Mouse (Mus musculus) G1E (cell line): ENCODE measurements around the gene Sorbs1. TPM values are rescaled to one million over a fixed set of nuclear protein-coding genes. Genes with fewer than 3 reads are reported as not detected.
A peak's percentile ranks its signal among the peaks of the same experiment; 100 is the strongest.

Source experiments
- ATAC-seq: 2 replicates; pipeline ENCODE4 v1.8.0; 2016; ENCODE audit warnings: mild to moderate bottlenecking; ENCODE audit not compliant: insufficient number of reproducible peaks, poor library complexity, low FRiP score, severe bottlenecking; ENCODE audit errors: extremely low read depth
- DNase-seq: peaks from one replicate; pipeline ENCODE4 v3.0.0; 2012; ENCODE audit warnings: low spot score
- H3K27me3 ChIP-seq: 2 replicates; pipeline ENCODE4 v1.6.1; 2012; ENCODE audit warnings: mild to moderate bottlenecking, low read length, inconsistent platforms; ENCODE audit not compliant: insufficient read depth
- H3K36me3 ChIP-seq: replicated peaks from 2 replicates; pipeline ENCODE3; 2012; ENCODE audit warnings: mild to moderate bottlenecking, inconsistent platforms
- H3K4me1 ChIP-seq: 2 replicates; pipeline ENCODE4 v1.6.1; 2012; ENCODE audit warnings: low read depth, low read length, inconsistent platforms, mixed read lengths; ENCODE audit not compliant: insufficient read depth
- H3K4me3 ChIP-seq: 2 replicates; pipeline ENCODE4 v1.5.1; 2012; ENCODE audit warnings: low read depth, mild to moderate bottlenecking, inconsistent platforms, low read length, moderate library complexity, mixed read lengths
- H3K9me3 ChIP-seq: replicated peaks from 2 replicates; pipeline ENCODE4 v1.6.1; 2012; ENCODE audit warnings: inconsistent platforms
- CTCF ChIP-seq: IDR thresholded peaks from 2 replicates; pipeline ENCODE4 v1.5.1; 2012; ENCODE audit warnings: low read depth, low read length, inconsistent platforms, mixed read lengths
- GATA1 ChIP-seq: IDR thresholded peaks from 2 replicates; pipeline ENCODE4 v1.6.1; 2012; ENCODE audit warnings: borderline replicate concordance, low read length, inconsistent platforms, mixed read lengths
- GATA2 ChIP-seq: IDR thresholded peaks from 2 replicates; pipeline ENCODE4 v1.6.1; 2012; ENCODE audit warnings: low read depth, low read length, inconsistent platforms, borderline replicate concordance
- POLR2AphosphoS5 ChIP-seq: IDR thresholded peaks from 2 replicates; pipeline ENCODE4 v1.6.1; 2012; ENCODE audit warnings: low read depth, low read length, inconsistent platforms; ENCODE audit not compliant: insufficient replicate concordance
- TAL1 ChIP-seq: conservative IDR thresholded peaks from 2 replicates; pipeline ENCODE4 v1.6.1; 2012; ENCODE audit warnings: low read depth, low read length, inconsistent platforms, mixed read lengths
- polyA plus RNA-seq: library from polyadenylated mRNA; stranded (reverse); fragments of >175 nt; gene quantifications from 2 replicates; pipeline ENCODE4 v1.2.3, GENCODE M21; 2012
- total RNA-seq, 2 experiments: library from RNA; stranded (forward) in 1 of 2; stranded (reverse) in 1 of 2; fragments of 200-1000 nt in 1 of 2; fragments of >200 nt in 1 of 2; fragmentation: Nextera tagmentation in 1 of 2; gene quantifications; 2 replicates each; pipeline ENCODE4 v1.2.3; 2014 to 2017

The Sorbs1 gene
- total and polyA plus RNA-seq, 3 experiments: 9.2 to 64.2 (median 19.2) TPM

DNA sequence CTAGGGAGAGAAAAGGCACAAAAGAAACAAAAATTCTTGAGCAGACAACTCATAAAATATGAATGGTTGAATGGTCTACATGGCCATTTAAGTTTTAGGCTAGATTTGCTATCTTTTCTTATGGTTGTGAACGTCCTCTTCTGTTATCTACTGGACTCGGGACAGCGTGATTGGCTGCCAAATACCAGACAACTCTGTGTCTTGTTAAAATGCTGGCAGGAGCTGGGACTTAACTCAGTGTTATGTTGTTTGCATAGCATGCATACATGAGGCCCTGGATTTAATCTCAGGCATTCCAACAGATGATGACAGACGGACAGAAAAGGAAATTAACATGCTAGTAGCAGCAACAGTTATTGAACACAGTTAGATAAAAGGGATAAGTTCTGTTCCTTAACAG is 72.6 kb downstream of the Sorbs1 start:
- TF ChIP-seq TAL1: no peak
- TF ChIP-seq GATA1: no peak
- TF ChIP-seq GATA2: no peak
- TF ChIP-seq POLR2AphosphoS5: no peak
- no peak for TF ChIP-seq CTCF
- Histone ChIP-seq H3K9me3 (no peaks in the 10 kb centered on the region), H3K27me3 (no peaks in the 10 kb centered on the region), H3K4me3 (no peak overlapping the region), H3K4me1 (peaks cover 28% of the 10 kb centered on the region), H3K36me3 (peaks cover 35% of the 10 kb centered on the region)
- ATAC-seq (no peak), DNase-seq (no peak)

DNA sequence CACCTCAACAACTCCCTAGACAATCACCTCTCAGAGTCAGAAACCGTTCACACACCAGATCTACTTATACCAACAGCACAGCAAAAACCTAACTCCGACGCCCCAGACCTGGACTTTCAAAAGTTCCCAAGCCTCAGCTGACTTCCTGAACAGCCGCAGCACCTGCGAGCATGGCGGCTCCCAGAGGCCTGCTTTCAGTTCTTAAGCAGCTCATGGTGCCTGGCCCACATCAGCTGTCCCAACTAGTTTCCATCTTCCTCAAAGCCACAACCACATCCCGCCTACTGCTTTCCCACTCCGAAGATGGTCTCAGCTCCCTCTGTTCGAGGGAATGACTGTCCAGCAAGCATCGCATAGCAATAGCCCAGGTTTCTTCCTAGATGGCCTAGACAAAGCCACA is 74.7 kb downstream of the Sorbs1 start:
- no peak for ATAC-seq
- Histone ChIP-seq H3K27me3 (no peaks in the 10 kb centered on the region), H3K4me1 (peaks cover 44% of the 10 kb centered on the region)

DNA sequence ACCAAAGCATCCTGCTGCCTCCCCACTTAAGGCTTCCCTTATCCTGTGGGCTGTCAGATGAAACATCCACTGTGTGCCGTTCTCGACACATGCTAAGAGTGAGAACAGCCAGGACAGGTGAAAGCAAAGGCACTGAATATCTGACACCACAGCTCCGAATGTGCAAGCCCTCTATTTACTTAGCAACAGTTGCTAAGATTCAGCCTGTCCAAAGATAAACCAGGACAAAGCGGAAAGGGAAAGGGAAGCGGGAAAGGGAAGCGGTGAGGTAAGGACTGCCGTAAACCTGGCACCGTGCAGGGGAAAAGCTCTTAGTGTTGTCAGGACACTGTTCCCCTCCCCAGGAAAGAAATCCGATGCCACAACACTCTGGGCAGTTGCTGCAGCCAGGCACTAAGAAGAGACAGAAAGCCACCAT is 75.9 kb downstream of the Sorbs1 start:
- TF ChIP-seq GATA2 (no peak), GATA1 (no peak), TAL1 (no peak), POLR2AphosphoS5 (no peak), CTCF (no peak)

More for the DNA sequence above, 74.7 kb downstream of the Sorbs1 start:
- DNase-seq: no peak
- TF ChIP-seq TAL1: no peak
- TF ChIP-seq GATA1: no peak
- no peak for TF ChIP-seq POLR2AphosphoS5
- no peak for TF ChIP-seq GATA2
- TF ChIP-seq CTCF: no peak
- Histone ChIP-seq H3K36me3 (peaks cover 43% of the 10 kb centered on the region), H3K4me3 (no peak overlapping the region), H3K9me3 (no peaks in the 10 kb centered on the region)

DNA sequence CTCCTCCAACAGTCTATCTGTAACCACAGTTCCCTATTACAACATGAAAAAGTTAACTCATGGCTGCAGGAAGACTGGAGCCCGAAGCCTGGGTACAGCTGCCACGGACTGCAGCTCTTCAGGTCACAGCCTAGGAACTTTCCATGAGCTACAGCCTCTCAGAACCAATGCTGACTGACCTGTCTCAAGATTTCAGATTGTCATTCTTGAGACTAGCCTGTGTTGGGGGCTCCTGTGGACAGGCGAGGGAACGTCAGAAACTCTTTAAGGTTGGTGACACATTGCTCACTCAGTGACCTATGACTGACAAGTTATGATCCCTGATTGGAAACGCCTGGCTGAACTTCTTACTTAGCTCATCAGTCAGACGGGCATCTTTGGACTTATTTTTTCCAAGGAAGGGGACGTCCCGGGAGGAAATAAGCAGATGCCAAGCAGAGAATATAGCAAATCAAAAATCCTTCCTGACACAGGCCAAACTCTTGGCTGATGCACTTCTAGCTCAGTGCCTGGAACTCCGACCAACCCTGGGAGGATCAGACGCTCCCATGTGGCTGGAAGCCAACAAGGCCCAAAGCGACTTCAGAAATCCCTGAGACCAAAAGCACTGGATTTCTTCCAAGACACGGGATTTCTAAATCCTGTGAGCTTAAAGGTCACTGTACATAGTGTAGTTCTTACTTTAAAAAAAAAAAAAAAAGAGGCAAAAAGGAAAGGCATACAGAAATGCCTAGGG is 76.9 kb downstream of the Sorbs1 start:
- no peak for DNase-seq
- H3K27me3 ChIP-seq: no peaks in the 10 kb centered on the region
- H3K9me3 ChIP-seq: no peaks in the 10 kb centered on the region
- H3K36me3 ChIP-seq: peaks cover 42% of the 10 kb centered on the region
- no peak overlapping the region for H3K4me3 ChIP-seq
- ATAC-seq: no peak
- TF ChIP-seq POLR2AphosphoS5: no peak
- no peak for TF ChIP-seq CTCF
- no peak for TF ChIP-seq GATA1
- TF ChIP-seq TAL1: no peak
- TF ChIP-seq GATA2: no peak
- H3K4me1 ChIP-seq: peaks cover 25% of the 10 kb centered on the region

More for the DNA sequence above, 75.9 kb downstream of the Sorbs1 start:
- Histone ChIP-seq H3K36me3 (peaks cover 42% of the 10 kb centered on the region), H3K4me3 (no peak overlapping the region), H3K4me1 (peaks cover 34% of the 10 kb centered on the region), H3K9me3 (no peaks in the 10 kb centered on the region), H3K27me3 (no peaks in the 10 kb centered on the region)
- DNase-seq (no peak), ATAC-seq (no peak)

DNA sequence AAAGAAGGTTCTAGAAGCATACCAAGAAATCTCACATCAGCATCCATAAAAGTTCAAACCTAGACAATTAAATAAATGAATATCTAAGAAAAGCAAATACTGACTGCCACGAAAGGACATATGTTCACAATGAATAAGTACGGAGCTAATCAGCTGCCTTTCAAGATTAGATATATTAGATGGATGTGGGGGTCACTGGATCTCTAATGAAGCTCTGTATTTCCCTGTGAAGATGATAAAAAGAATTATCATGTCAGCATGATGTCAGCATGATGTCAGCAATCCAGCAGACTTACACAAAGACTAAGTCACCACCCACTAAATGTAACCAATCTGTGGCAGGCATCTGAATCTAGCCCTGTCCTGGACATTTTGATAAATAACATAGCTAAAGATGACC is 77.8 kb downstream of the Sorbs1 start:
- ATAC-seq (peak; percentile 58), DNase-seq (no peak)
- no peak overlapping the region for H3K4me3 ChIP-seq
- TF ChIP-seq GATA2 (no peak), TAL1 (0 out of 2 replicates have a peak, but pooled peaks have one; percentile 10)
- no peaks in the 10 kb centered on the region for H3K27me3 ChIP-seq
- no peaks in the 10 kb centered on the region for H3K9me3 ChIP-seq
- peaks cover 42% of the 10 kb centered on the region for H3K36me3 ChIP-seq
- peaks cover 25% of the 10 kb centered on the region for H3K4me1 ChIP-seq

DNA sequence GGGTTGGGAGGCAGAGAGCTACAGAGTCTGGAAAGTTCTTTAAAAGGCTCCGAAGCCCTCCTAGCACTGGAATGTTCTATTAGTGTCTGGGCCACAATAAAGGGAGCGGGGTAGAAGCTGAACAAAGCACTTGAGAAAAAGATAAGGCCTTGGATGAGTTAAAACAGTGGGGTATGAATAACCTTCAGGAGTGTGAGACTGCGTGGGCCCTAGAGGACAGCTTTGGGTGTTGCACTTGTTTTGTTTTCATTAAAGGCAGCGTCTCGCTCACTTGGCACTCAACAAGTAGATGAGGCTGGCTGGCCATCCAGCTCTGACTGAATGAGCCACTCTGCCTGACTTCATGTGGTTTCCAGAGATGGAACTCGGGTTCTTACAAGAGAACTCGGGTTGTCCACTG is 78.5 kb downstream of the Sorbs1 start:
- Histone ChIP-seq H3K4me1 (peaks cover 25% of the 10 kb centered on the region), H3K27me3 (no peaks in the 10 kb centered on the region), H3K4me3 (no peak overlapping the region), H3K9me3 (no peaks in the 10 kb centered on the region), H3K36me3 (peaks cover 37% of the 10 kb centered on the region)
- TF ChIP-seq GATA2 (no peak), GATA1 (no peak), CTCF (no peak)
- no peak for DNase-seq
- ATAC-seq: no peak
